Mouse (Mus musculus) MEL (cell line): ENCODE data around the gene Phtf2. TPM values are rescaled to one million over a fixed set of nuclear protein-coding genes. Genes with fewer than 3 reads are reported as not detected.

Experiments
- DNase-seq: peaks from one replicate; pipeline ENCODE4 v3.0.0; 2011; ENCODE audit warnings: low read depth, low spot score
- H3K27ac ChIP-seq: 2 replicates; pipeline ENCODE4 v1.5.1; 2012; ENCODE audit warnings: low read depth, mild to moderate bottlenecking, control low read depth, low read length, moderate library complexity; ENCODE audit not compliant: control insufficient read depth
- H3K27me3 ChIP-seq, 2 experiments: fragments of 150-350 bp in 1 of 2; sonication (generic) in 1 of 2; 2 replicates each; pipeline ENCODE4 v1.6.1; 2012; ENCODE audit warnings: low read length in 2 of 2, mild to moderate bottlenecking in 2 of 2, improper control_type of control experiment in 1 of 2, moderate library complexity in 1 of 2; ENCODE audit not compliant: insufficient read depth in 2 of 2, control insufficient read depth in 1 of 2
- H3K36me3 ChIP-seq, 2 experiments: 2 replicates each; pipeline ENCODE4 v1.6.1; 2012 to 2014; ENCODE audit warnings: low read length in 2 of 2, improper control_type of control experiment in 1 of 2, inconsistent platforms in 1 of 2, mild to moderate bottlenecking in 1 of 2; ENCODE audit not compliant: insufficient read depth in 2 of 2, control insufficient read depth in 1 of 2
- H3K4me1 ChIP-seq, 2 experiments: fragments of 150-350 bp in 1 of 2; sonication (generic) in 1 of 2; 2 replicates each; pipeline ENCODE4 v1.6.1; 2012; ENCODE audit warnings: low read length in 2 of 2, improper control_type of control experiment in 1 of 2, mild to moderate bottlenecking in 1 of 2; ENCODE audit not compliant: insufficient read depth in 2 of 2, control insufficient read depth in 1 of 2
- H3K4me3 ChIP-seq, 2 experiments: fragments of 150-350 bp in 1 of 2; sonication (generic) in 1 of 2; 2 replicates each; pipeline ENCODE4 v1.5.1; 2012; ENCODE audit warnings: low read depth in 2 of 2, low read length in 2 of 2, mild to moderate bottlenecking in 2 of 2, moderate library complexity in 2 of 2, control low read depth in 1 of 2, improper control_type of control experiment in 1 of 2; ENCODE audit not compliant: control insufficient read depth in 1 of 2, insufficient read depth in 1 of 2
- H3K79me2 ChIP-seq: 2 replicates; pipeline ENCODE4 v1.6.1; 2012; ENCODE audit warnings: mild to moderate bottlenecking, low read length, moderate library complexity; ENCODE audit not compliant: control insufficient read depth, poor library complexity, insufficient read depth
- H3K9ac ChIP-seq: 2 replicates; pipeline ENCODE4 v1.6.1; 2012; ENCODE audit warnings: low read depth, mild to moderate bottlenecking, control low read depth, low read length, moderate library complexity; ENCODE audit not compliant: control insufficient read depth, poor library complexity, severe bottlenecking
- H3K9me3 ChIP-seq: fragments of 150-350 bp; sonication (generic); replicated peaks from 2 replicates; pipeline ENCODE4 v1.6.1; 2012; ENCODE audit warnings: mild to moderate bottlenecking, low read length, improper control_type of control experiment, moderate library complexity; ENCODE audit not compliant: insufficient read depth
- CHD2 ChIP-seq: IDR thresholded peaks from 2 replicates; pipeline ENCODE4 v1.6.1; 2011; ENCODE audit warnings: low read length, improper control_type of control experiment
- CTCF ChIP-seq, 3 experiments: IDR thresholded peaks in 2 of 3; conservative IDR thresholded peaks in 1 of 3; 2 replicates each; pipeline ENCODE4 v1.5.1; 2011 to 2012; ENCODE audit warnings: low read length in 3 of 3, low read depth in 2 of 3, mild to moderate bottlenecking in 2 of 3, improper control_type of control experiment in 1 of 3, inconsistent platforms in 1 of 3, mixed read lengths in 1 of 3, moderate library complexity in 1 of 3; ENCODE audit not compliant: control insufficient read depth in 1 of 3, insufficient read depth in 1 of 3, poor library complexity in 1 of 3, severe bottlenecking in 1 of 3
- E2F4 ChIP-seq: IDR thresholded peaks from 2 replicates; pipeline ENCODE4 v1.6.1; 2011; ENCODE audit warnings: low read depth, low read length, improper control_type of control experiment, borderline replicate concordance
- EP300 ChIP-seq, 2 experiments: IDR thresholded peaks; 2 replicates each; pipeline ENCODE4 v1.6.1; 2011; ENCODE audit warnings: improper control_type of control experiment in 2 of 2, low read length in 2 of 2, low read depth in 1 of 2, mild to moderate bottlenecking in 1 of 2
- ETS1 ChIP-seq: IDR thresholded peaks from 2 replicates; pipeline ENCODE4 v1.6.1; 2012; ENCODE audit warnings: low read depth, mild to moderate bottlenecking, inconsistent platforms, low read length, improper control_type of control experiment, moderate library complexity
- GABPA ChIP-seq: IDR thresholded peaks from 2 replicates; pipeline ENCODE4 v1.6.1; 2012; ENCODE audit warnings: low read depth, mild to moderate bottlenecking, inconsistent platforms, low read length, improper control_type of control experiment, moderate library complexity
- JUND ChIP-seq: IDR thresholded peaks from 2 replicates; pipeline ENCODE4 v1.6.1; 2011; ENCODE audit warnings: low read depth, mild to moderate bottlenecking, improper control_type of control experiment, low read length
- KAT2A ChIP-seq: conservative IDR thresholded peaks from 2 replicates; pipeline ENCODE4 v1.6.1; 2012; ENCODE audit warnings: low read depth, low read length, improper control_type of control experiment, inconsistent platforms
- MAFK ChIP-seq: IDR thresholded peaks from 2 replicates; pipeline ENCODE4 v1.6.1; 2011; ENCODE audit warnings: low read depth, mild to moderate bottlenecking, low read length, improper control_type of control experiment, borderline replicate concordance
- MAZ ChIP-seq: IDR thresholded peaks from 2 replicates; pipeline ENCODE4 v1.6.1; 2012; ENCODE audit warnings: low read depth, mild to moderate bottlenecking, inconsistent platforms, low read length, improper control_type of control experiment
- MXI1 ChIP-seq: IDR thresholded peaks from 2 replicates; pipeline ENCODE4 v1.6.1; 2011; ENCODE audit warnings: mild to moderate bottlenecking, low read depth, low read length, improper control_type of control experiment
- MYB ChIP-seq: IDR thresholded peaks from 2 replicates; pipeline ENCODE4 v1.6.1; 2011; ENCODE audit warnings: mild to moderate bottlenecking, low read depth, low read length, improper control_type of control experiment
- NELFE ChIP-seq: IDR thresholded peaks from 2 replicates; pipeline ENCODE4 v1.6.1; 2011; ENCODE audit warnings: low read depth, low read length, improper control_type of control experiment
- POLR2AphosphoS2 ChIP-seq: IDR thresholded peaks from 2 replicates; pipeline ENCODE4 v1.6.1; 2011; ENCODE audit warnings: low read length, improper control_type of control experiment
- POLR2AphosphoS5 ChIP-seq: IDR thresholded peaks from 2 replicates; pipeline ENCODE4 v1.6.1; 2012; ENCODE audit warnings: low read depth, borderline replicate concordance, mild to moderate bottlenecking, inconsistent platforms, low read length, moderate library complexity, mixed read lengths
- RCOR1 ChIP-seq: IDR thresholded peaks from 2 replicates; pipeline ENCODE4 v1.6.1; 2012; ENCODE audit warnings: low read depth, mild to moderate bottlenecking, inconsistent platforms, low read length, improper control_type of control experiment
- SIN3A ChIP-seq: IDR thresholded peaks from 2 replicates; pipeline ENCODE4 v1.6.1; 2012; ENCODE audit warnings: low read length, improper control_type of control experiment, inconsistent platforms
- TAL1 ChIP-seq: IDR thresholded peaks from 2 replicates; pipeline ENCODE4 v1.6.1; 2012; ENCODE audit warnings: mild to moderate bottlenecking, inconsistent platforms, low read length, moderate library complexity, mixed read lengths
- TBP ChIP-seq: IDR thresholded peaks from 2 replicates; pipeline ENCODE4 v1.8.0; 2011; ENCODE audit warnings: low read depth, low read length, improper control_type of control experiment
- TCF12 ChIP-seq: IDR thresholded peaks from 2 replicates; pipeline ENCODE4 v1.6.1; 2014; ENCODE audit warnings: low read depth, mild to moderate bottlenecking, inconsistent platforms, low read length, improper control_type of control experiment, moderate library complexity
- UBTF ChIP-seq: IDR thresholded peaks from 2 replicates; pipeline ENCODE4 v1.6.1; 2012; ENCODE audit warnings: low read depth, mild to moderate bottlenecking, inconsistent platforms, low read length, improper control_type of control experiment, moderate library complexity, borderline replicate concordance; ENCODE audit not compliant: insufficient read depth
- USF2 ChIP-seq, 2 experiments: IDR thresholded peaks; 2 replicates each; pipeline ENCODE4 v1.6.1; 2011 to 2012; ENCODE audit warnings: improper control_type of control experiment in 2 of 2, low read length in 2 of 2, borderline replicate concordance in 1 of 2, inconsistent platforms in 1 of 2, low read depth in 1 of 2, mild to moderate bottlenecking in 1 of 2; ENCODE audit not compliant: insufficient read depth in 1 of 2
- ZC3H11A ChIP-seq: IDR thresholded peaks from 2 replicates; pipeline ENCODE4 v1.6.1; 2012; ENCODE audit warnings: low read depth, mild to moderate bottlenecking, inconsistent platforms, low read length, improper control_type of control experiment
- ZKSCAN1 ChIP-seq: IDR thresholded peaks from 2 replicates; pipeline ENCODE4 v1.6.1; 2012; ENCODE audit warnings: low read depth, mild to moderate bottlenecking, inconsistent platforms, low read length, improper control_type of control experiment, moderate library complexity
- polyA plus RNA-seq, 2 experiments: library from polyadenylated mRNA; stranded (reverse) in 1 of 2; unstranded in 1 of 2; fragments of >175 nt in 1 of 2; fragments of >200 nt in 1 of 2; gene quantifications; 2 replicates each; pipeline versions ENCODE4 v1.2.1 to v1.2.4; 2012; ENCODE audit warnings: low replicate concordance in 2 of 2, low read depth in 1 of 2; ENCODE audit not compliant: insufficient read length in 2 of 2, insufficient read depth in 1 of 2, missing spikeins in 1 of 2
- total RNA-seq: library from RNA; depleted of rRNA; stranded (reverse); fragments of 300-350 nt; gene quantifications from 2 replicates; pipeline ENCODE4 v1.2.3, GENCODE M21; 2012

The Phtf2 gene
- total and polyA plus RNA-seq, 3 experiments = 20.0 TPM; not detected in 1

DNA sequence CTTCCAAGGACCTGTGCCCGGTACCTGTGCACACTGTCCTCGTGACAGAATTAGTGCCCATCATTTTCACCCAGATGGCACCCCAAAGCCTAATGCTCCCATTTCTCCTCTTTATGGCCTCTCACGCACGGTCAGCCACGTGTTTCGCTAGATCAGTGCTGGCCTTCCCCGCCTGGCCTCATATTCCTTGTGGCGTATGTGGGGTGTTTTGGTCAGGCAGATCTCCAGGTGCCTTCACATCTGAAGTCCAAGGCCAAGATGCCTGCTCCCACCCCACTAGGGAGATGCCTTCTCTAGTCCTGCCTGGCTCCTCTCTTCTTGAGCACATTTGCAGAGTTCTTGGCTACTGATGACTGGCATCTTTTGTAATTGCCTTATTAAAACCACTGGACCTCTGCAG is 140.0 kb downstream of the Phtf2 start:
- H3K9me3 ChIP-seq = no peaks in the 10 kb centered on the region
- no peaks in the 10 kb centered on the region for H3K79me2 ChIP-seq
- no peaks in the 10 kb centered on the region for H3K4me1 ChIP-seq
- H3K27ac ChIP-seq = no peak overlapping the region
- TF ChIP-seq EP300 (IDR thresholded peaks at IDR 0.05; ENCODE audit: low read depth in 1 of 2, low read length in 2 of 2) = no peak
- no peak for TF ChIP-seq SIN3A
- TF ChIP-seq POLR2AphosphoS2 = no peak
- TF ChIP-seq TBP = no peak
- no peak for TF ChIP-seq RCOR1
- H3K4me3 ChIP-seq = no peak overlapping the region
- H3K27me3 ChIP-seq = no peaks in the 10 kb centered on the region
- no peaks in the 10 kb centered on the region for H3K36me3 ChIP-seq
- H3K9ac ChIP-seq = no peak overlapping the region
- DNase-seq = no peak

GRCm38 (mm10) chr5:20741193-20741592 is 140.7 kb downstream of the Phtf2 start:
- TF ChIP-seq MYB = no peak
- TF ChIP-seq CTCF (IDR thresholded peaks at IDR 0.05 in 2 of 3, conservative IDR thresholded peaks at IDR 0.05 in 1 of 3; ENCODE audit: control insufficient read depth in 1 of 3, insufficient read depth in 1 of 3, low read depth in 2 of 3, low read length in 3 of 3, poor library complexity in 1 of 3, severe bottlenecking in 1 of 3) = no peak
- TF ChIP-seq USF2 (IDR thresholded peaks at IDR 0.05; ENCODE audit: borderline replicate concordance in 1 of 2, insufficient read depth in 1 of 2, low read depth in 1 of 2, low read length in 2 of 2) = no peak
- no peak for TF ChIP-seq MAZ
- TF ChIP-seq TAL1 = no peak
- TF ChIP-seq POLR2AphosphoS5 = no peak
- TF ChIP-seq TCF12 = no peak
- no peak for TF ChIP-seq ZKSCAN1
- TF ChIP-seq GABPA = no peak
- TF ChIP-seq ZC3H11A = no peak
- TF ChIP-seq E2F4 = no peak
- TF ChIP-seq MAFK = no peak
- TF ChIP-seq UBTF = no peak
- no peak for TF ChIP-seq KAT2A
- no peak for TF ChIP-seq SIN3A
- TF ChIP-seq JUND = no peak
- no peak for TF ChIP-seq CHD2
- no peak for TF ChIP-seq NELFE
- TF ChIP-seq ETS1 = no peak
- TF ChIP-seq MXI1 = no peak
- no peaks in the 10 kb centered on the region for H3K9me3 ChIP-seq
- no peak overlapping the region for H3K9ac ChIP-seq
- no peak for DNase-seq
- H3K36me3 ChIP-seq = no peaks in the 10 kb centered on the region
- H3K79me2 ChIP-seq = no peaks in the 10 kb centered on the region
- no peak overlapping the region for H3K27ac ChIP-seq
- H3K4me3 ChIP-seq = no peak overlapping the region
- no peaks in the 10 kb centered on the region for H3K27me3 ChIP-seq
- H3K4me1 ChIP-seq = no peaks in the 10 kb centered on the region
